Mouse (Mus musculus) ES-E14 (cell line): ENCODE results near the gene Krt9. TPM values are rescaled to one million over a fixed set of nuclear protein-coding genes. Genes with fewer than 3 reads are reported as not detected.
A peak's percentile ranks its signal among the peaks of the same experiment; 100 is the strongest.

Experiments
- DNase-seq: peaks from one replicate; pipeline ENCODE4 v3.0.0-alpha.2; 2013; ENCODE audit warnings: low read depth, low spot score
- H3K27ac ChIP-seq: 2 replicates; pipeline ENCODE4 v1.5.1; 2012; ENCODE audit warnings: low read depth, mild to moderate bottlenecking, low read length, moderate library complexity, mixed read lengths; ENCODE audit not compliant: poor library complexity, insufficient read depth, severe bottlenecking
- H3K36me3 ChIP-seq: 2 replicates; pipeline ENCODE4 v1.6.1; 2012; ENCODE audit warnings: mild to moderate bottlenecking, low read length, moderate library complexity, mixed read lengths; ENCODE audit not compliant: control insufficient read depth, poor library complexity, insufficient read depth, severe bottlenecking
- H3K4me1 ChIP-seq, 2 experiments: fragments of 150-350 bp in 1 of 2; sonication (generic) in 1 of 2; 2 replicates each; pipeline ENCODE4 v1.6.1; 2012; ENCODE audit warnings: low read length in 2 of 2, mild to moderate bottlenecking in 1 of 2, mixed read lengths in 1 of 2; ENCODE audit not compliant: control insufficient read depth in 2 of 2, insufficient read depth in 2 of 2, poor library complexity in 1 of 2
- H3K4me3 ChIP-seq, 2 experiments: fragments of 150-350 bp in 1 of 2; sonication (generic) in 1 of 2; 2 replicates each; pipeline ENCODE4 v1.5.1; 2012; ENCODE audit warnings: low read length in 2 of 2, low read depth in 1 of 2, mild to moderate bottlenecking in 1 of 2, mixed read lengths in 1 of 2; ENCODE audit not compliant: insufficient read depth in 1 of 2, poor library complexity in 1 of 2, severe bottlenecking in 1 of 2
- H3K9ac ChIP-seq: 2 replicates; pipeline ENCODE4 v1.6.1; 2012; ENCODE audit warnings: low read depth, mild to moderate bottlenecking, low read length, mixed read lengths; ENCODE audit not compliant: poor library complexity, insufficient read depth, severe bottlenecking
- H3K9me3 ChIP-seq: fragments of 150-350 bp; sonication (generic); 2 replicates; pipeline ENCODE4 v1.6.1; 2012; ENCODE audit warnings: low read depth, mild to moderate bottlenecking, low read length; ENCODE audit not compliant: control insufficient read depth, insufficient read depth
- CHD2 ChIP-seq: IDR thresholded peaks from 2 replicates; pipeline ENCODE4 v1.6.1; 2014; ENCODE audit warnings: mild to moderate bottlenecking, low read depth, low read length, inconsistent platforms
- HCFC1 ChIP-seq: IDR thresholded peaks from 2 replicates; pipeline ENCODE4 v1.6.1; 2012; ENCODE audit warnings: low read length, inconsistent platforms, borderline replicate concordance; ENCODE audit not compliant: insufficient read depth
- MAFK ChIP-seq: IDR thresholded peaks from 2 replicates; pipeline ENCODE4 v1.6.1; 2014; ENCODE audit warnings: mild to moderate bottlenecking, low read depth, low read length, inconsistent platforms; ENCODE audit not compliant: insufficient read depth
- ZC3H11A ChIP-seq: IDR thresholded peaks from 2 replicates; pipeline ENCODE4 v1.6.1; 2012; ENCODE audit warnings: low read depth, mild to moderate bottlenecking, inconsistent platforms, low read length, borderline replicate concordance
- ZNF384 ChIP-seq: IDR thresholded peaks from 2 replicates; pipeline ENCODE4 v1.6.1; 2012; ENCODE audit warnings: low read depth, low read length, inconsistent platforms
- in situ Hi-C, 2 experiments: fragments of 600-800 bp; cut with MboI; formaldehyde crosslinking; loops; one replicate each; pipeline ENCODE4 v1.15.1; 2025; ENCODE audit warnings: low sequenced_read_pairs in 2 of 2, inconsistent platforms in 1 of 2; ENCODE audit not compliant: unreplicated experiment in 2 of 2
- total RNA-seq: library from RNA; depleted of rRNA; stranded (reverse); fragments of 300-350 nt; gene quantifications from 2 replicates; pipeline ENCODE4 v1.2.3, GENCODE M21; 2012

Gene Krt9
- total RNA-seq, 1 experiment, result 0.09 TPM

DNA sequence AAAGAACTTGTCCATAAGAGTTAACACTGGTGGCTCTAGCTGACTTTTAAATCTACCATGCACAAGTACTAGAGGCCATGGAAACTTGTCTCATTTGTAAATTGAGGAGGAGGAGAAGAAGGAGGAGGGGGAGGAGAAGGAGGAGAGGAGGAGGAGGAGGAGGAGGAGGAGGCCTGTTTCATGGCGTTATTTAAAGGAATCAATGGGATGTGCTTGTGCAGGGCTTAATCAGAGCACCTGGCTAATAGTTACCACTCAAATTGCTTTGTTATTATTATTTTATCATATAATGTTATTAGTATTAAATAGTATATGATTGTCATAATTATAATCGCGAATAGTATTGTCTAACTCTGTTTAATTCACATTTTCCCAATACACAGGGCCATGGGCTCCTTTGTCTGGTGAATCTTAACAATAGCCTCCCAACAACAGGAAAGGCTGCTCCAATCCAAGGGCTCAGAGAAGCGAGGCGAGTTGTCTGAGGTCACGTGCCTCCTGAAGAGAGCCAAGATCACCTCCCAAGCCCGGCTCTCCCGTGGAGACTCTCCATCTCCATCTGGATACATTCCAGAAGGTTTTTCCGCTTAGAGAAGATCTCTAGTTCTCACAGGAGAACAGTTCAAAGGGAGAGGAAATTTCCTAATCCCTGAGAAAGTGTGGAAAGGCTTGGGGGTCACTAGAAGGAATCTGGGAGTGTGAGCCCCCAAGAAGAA is 44.3 kb downstream of the Krt9 start, which contains the start of gene Krt19:
Gene Krt19 (minus strand): TSS at position 51 of the 716 bp plus-strand sequence.
- no peak for TF ChIP-seq ZNF384
- TF ChIP-seq MAFK, result no peak
- TF ChIP-seq HCFC1, result no peak
- no peak for TF ChIP-seq ZC3H11A
- TF ChIP-seq CHD2, result no peak
- Histone ChIP-seq H3K4me1 (peaks cover 4 to 8% of the 10 kb centered on the region in 2 experiments; a peak in 2 of 4 replicates), H3K4me3 (no peak within 1 kb of the TSS), H3K36me3 (no peaks in the 10 kb centered on the region), H3K9ac (no peak within 1 kb of the TSS), H3K9me3 (no peaks in the 10 kb centered on the region), H3K27ac (no peak within 1 kb of the TSS)
- in situ Hi-C loops, result no loop called here
- DNase-seq, result no peak

DNA sequence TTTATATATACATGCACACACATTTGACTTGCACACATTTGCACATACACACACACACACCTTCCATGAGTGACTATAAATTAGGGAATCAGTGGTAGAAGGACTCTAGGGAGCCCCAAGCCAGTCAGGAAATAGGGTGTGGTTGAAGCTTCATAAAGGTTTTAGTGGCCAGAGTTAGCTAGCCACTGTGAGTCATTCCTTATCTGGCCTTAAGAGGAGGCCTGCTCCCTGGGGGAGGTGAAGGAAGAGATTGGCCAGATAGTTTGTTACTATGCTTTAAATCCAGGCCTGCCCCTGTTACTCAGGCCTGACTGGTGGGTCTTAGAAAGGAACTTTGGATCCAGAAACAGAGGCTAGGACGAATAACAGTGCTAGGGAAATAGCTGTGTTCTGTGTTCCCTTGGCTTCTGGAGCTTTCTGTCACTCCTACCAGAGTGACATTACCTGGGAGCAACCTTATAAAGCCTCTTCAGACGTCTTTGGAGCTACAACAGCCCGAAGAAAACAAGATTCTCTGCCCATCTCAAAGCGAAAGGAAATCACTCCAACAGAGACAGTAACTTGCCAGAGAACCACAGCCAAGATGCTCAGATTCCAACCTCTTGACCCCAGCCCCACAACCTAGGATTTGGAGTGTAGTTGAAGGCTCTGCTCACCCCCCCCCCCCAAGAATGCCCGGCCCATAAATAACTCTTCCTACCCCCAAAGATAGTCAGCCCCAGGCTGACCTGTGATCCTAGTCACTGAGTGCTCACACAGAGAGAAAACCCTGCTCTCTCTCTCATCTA is 45.3 kb downstream of the Krt9 start:
- TF ChIP-seq HCFC1, result no peak
- TF ChIP-seq CHD2, result no peak
- no peak for TF ChIP-seq MAFK
- no peak for TF ChIP-seq ZC3H11A
- TF ChIP-seq ZNF384, result no peak
- Histone ChIP-seq H3K9me3 (no peaks in the 10 kb centered on the region), H3K9ac (no peak overlapping the region), H3K36me3 (no peaks in the 10 kb centered on the region), H3K27ac (no peak overlapping the region), H3K4me3 (no peak overlapping the region), H3K4me1 (peaks cover 4 to 6% of the 10 kb centered on the region in 2 experiments; a peak in 2 of 4 replicates)
- in situ Hi-C loops, result no loop called here
- DNase-seq, result no peak

DNA sequence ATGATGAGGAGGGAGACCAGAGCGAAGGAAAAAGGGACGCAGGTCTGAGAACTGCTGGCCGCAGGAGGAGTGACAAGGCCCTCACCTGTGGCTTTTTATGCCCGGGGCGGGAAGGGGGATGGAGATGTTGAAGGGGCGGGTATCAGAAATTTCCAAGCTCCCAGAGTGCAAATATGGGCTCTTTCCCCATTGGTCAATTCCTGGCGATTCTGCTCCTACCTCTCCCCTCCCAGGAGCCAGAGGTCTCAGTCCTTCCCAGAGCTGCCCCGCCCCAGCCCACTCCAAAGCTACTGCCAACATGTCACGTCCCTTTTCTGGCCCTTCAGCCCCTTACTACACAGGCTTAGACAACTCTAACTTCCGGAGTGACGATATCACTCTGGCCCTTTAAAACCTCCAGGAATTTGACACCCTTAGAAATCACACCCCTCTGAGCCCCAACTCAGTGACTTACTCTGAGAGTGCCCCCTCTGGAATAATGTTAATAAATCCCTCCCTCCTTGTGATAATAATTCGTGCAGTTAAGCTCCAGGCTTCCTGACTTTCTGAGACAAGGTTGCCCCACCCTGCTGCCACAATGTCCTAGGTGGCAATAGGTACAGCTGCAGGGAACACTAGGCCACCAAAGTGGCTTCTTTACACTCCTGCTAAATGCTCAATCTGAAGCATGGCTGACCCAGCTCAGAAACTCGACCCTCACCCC is 47.0 kb downstream of the Krt9 start:
- no peak overlapping the region for H3K27ac ChIP-seq
- H3K9ac ChIP-seq, result no peak overlapping the region
- H3K4me3 ChIP-seq, result peak overlapping the region; percentile 62 to 66
- in situ Hi-C loops, result no loop called here
- no peaks in the 10 kb centered on the region for H3K36me3 ChIP-seq
- TF ChIP-seq MAFK (no peak), HCFC1 (no peak), ZC3H11A (no peak), ZNF384 (no peak), CHD2 (no peak)
- peaks cover 4 to 6% of the 10 kb centered on the region in 2 experiments; a peak in 2 of 4 replicates for H3K4me1 ChIP-seq
- DNase-seq, result no peak
- H3K9me3 ChIP-seq, result no peaks in the 10 kb centered on the region

DNA sequence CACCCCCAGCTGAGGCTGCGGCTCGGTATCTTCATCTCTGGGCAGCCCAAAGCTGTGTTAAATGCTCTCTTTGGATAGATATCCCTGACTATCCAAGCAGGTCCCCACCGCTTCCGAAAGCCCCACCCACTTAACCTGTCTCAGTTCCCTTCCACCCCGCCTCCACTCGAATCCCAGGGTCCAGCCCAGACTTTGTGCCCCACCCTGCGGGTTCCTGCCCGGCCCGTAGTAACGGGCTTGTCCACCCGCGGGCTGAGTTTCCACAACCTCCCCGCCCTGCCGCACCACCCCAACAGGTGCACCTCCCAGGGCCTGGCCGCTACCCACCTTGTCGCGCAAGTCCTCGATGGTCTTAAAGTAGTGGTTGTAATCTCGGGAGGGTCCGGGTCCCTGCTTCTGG is 47.9 kb downstream of the Krt9 start:
- Histone ChIP-seq H3K9me3 (no peaks in the 10 kb centered on the region), H3K27ac (no peak overlapping the region), H3K4me3 (peak overlapping the region; percentile 62 to 66), H3K36me3 (no peaks in the 10 kb centered on the region), H3K4me1 (peaks cover 3 to 4% of the 10 kb centered on the region in 2 experiments; a peak in 2 of 4 replicates), H3K9ac (no peak overlapping the region)
- no peak for DNase-seq
- in situ Hi-C loops, result no loop called here
- TF ChIP-seq ZC3H11A, result no peak
- no peak for TF ChIP-seq MAFK
- TF ChIP-seq HCFC1, result no peak
- no peak for TF ChIP-seq ZNF384
- no peak for TF ChIP-seq CHD2
